Mouse (Mus musculus) cerebellum, adult 9-10 months (tissue): Measurements from ENCODE around the gene Abca13.
A peak's percentile ranks its signal among the peaks of the same experiment; 100 is the strongest.
"Not testable (repeated sequence)": the region's sequence is repeated elsewhere in the genome, so short reads cannot be mapped to it uniquely, and the experiment has no call there.

Experiments used
- DNase-seq: peaks from one replicate; pipeline ENCODE4 v3.0.0; 2022

Abca13 gene

DNA sequence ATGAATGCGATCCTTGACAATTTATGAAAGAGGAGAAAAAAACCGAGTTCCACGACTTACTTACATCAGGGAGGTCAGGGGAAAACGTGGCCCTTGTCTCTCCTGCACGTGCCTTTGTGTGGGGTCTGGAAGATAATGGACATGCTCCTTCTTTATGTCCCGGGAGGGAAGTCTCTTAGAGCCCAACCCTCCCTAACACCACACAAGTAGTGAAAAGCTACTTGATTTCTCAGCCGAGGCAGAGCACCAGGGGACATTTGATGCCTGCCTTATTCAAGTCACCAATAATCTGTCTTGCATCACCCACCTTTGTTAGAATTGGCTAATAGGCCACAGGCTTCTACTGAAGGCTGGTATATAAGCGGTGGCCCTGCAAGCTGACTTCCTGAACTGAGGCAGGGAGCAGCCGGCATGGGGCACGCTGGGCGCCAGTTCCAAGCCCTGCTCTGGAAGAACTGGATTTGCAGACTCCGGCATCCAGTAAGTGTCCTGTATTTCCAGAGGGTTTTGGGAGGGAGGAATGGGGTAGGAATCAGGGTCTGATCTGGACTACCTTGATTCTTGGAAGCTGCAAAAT, at the start of gene Abca13:
Gene Abca13 (plus strand): TSS at position 388 of the 577 bp plus-strand sequence.
- DNase-seq, result no peak

DNA sequence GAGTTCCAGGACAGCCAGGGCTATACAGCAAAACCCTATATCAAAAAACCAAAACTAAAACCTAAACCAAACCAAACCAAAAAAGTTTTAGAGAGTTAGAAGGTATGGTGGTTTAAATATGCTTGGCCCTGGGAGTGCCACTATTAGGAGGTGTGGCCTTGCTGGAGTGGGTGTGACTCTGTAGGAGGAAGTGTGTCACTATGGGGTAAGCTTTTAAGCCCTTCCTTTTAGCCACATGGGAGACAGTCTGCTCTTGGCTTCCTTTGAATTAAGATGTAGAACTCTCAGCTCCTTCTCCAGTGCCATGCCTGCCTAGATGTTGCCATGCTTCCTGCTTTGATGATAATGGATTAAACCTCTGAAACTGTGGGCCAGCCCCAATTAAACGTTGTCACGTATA, 46.6 kb upstream of the Abca13 start:
- no peak for DNase-seq

DNA sequence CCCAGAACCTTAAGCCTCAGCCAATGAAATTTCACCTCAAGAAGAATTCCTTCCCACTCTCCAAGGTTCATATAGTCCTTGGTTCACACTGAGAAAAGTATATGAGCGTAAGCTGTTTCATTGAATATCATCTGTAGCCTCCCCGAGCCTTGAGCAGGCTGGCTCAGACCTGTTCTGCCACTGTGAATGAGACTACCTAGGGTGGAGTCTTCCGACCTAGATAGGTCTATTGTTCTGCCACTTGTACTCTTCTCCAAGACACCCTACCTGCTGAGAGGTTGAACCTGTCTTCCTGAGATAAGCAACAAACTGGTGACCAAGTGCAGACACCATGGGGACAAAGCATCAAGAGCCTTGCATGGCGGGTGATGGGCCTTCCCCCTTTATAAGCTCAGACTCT, 45.6 kb upstream of the Abca13 start:
- no peak for DNase-seq

DNA sequence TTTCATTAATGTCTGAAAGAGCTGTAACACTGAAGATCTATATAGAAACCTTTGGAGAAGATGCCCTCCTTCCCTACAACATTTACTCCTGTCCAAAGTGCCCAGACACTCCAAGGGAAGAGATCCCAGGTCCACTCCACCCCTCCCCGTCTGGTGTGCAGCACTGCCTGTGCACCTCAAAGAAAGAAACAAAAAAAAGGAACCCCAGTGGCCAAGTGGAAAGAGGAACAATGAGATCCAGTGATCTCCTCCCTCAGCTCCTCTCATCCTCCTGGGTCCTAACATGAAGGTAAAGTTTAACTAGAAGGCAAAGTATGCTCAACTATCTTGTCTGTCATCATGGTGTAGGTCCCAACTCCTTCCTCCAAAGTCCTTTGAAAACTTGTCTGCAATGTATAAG, 45.1 kb upstream of the Abca13 start:
- DNase-seq, result no peak

DNA sequence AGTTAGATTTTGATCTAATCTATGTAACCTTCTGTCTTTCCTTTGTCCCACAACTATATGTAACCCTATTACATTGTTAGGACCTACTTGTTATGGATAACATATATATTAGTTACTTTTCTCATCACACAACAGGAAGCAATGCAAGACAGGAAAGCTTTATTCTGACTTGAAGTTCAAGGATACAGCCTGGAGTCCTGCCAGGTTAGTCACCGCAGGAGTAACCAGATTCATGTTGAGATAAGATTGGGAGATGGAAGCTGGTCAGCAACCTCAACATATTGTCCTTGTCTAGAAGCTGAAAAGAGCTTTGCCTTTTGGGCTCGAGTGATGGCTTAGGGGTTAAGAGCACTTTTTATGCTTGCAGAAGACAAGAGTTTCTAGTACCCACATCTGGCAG, 43.5 kb upstream of the Abca13 start:
- no peak for DNase-seq

DNA sequence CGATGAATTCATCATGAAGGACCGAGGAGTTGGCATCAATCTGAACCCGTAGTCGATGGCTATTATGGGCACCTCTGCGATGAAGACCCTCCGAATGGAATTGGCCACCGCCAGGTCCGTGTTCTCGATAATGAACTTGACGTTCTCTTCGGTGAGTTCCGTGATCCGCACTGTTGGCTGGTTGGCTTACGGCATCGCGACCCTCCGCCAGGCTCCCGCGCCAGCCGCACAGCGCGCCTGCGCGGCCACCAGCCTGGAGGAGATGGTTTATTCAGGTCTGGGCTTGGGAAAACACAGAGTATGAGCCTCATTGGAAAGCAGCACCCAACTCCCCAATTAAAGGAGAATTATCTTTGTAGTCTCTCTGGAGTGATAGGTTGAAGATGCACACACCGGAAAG, 41.3 kb upstream of the Abca13 start:
- DNase-seq, result not testable (repeated sequence)

DNA sequence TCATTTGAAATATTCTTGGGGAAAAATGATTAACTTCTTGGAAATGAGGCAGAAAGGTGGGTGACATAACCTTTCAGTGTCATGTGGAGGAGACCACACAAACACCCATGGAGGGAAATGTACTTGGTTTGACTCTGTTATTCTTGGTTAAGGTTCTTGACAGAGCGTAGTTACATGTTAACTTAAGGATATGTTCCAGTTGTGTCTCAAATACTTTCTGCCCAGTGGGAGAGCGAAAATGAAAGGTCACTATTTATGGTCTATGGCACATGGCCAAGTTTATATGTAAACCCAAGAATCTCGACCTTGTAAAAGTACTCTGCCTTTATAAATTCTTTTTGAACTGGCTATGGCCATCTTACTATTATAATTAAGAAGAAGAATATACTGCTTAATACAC, 31.8 kb upstream of the Abca13 start:
- no peak for DNase-seq

DNA sequence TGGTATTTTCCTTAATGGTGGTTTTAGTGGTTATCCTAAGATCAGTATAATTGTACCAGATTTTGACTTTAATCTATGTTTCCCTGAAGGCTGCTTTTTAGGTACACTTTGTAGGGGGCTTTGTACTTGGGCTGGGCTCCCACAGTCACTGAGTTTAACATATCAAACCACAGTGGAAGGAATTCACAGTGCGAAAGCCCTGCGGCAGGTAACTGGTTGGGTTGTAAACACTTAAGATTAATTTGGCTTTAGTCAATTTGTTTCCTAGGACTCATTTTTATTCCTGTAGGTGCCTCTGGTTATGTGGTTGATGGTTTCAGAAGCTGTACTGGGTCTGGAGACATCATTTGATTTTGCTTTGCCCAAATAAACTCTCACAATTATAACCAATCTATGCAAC, 24.4 kb upstream of the Abca13 start:
- no peak for DNase-seq

DNA sequence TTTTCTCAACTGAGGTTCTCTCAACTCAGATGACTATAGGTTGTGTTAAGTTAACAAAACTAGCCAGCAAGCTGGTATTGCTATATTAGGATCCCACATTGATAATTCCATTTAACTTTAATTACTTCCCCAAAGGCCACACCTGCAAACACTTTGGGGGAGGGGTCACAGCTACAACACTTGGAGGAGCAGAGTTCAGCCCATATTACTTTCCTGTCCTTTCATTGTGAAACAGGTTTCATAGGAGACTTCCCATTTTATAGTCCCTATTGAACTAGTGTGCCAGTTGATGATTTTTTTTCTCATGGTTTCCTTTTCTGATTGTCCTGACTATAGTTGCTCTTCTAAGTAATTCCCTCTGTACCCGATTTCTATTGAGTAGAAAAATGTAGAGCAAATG, 10.3 kb upstream of the Abca13 start:
- no peak for DNase-seq

DNA sequence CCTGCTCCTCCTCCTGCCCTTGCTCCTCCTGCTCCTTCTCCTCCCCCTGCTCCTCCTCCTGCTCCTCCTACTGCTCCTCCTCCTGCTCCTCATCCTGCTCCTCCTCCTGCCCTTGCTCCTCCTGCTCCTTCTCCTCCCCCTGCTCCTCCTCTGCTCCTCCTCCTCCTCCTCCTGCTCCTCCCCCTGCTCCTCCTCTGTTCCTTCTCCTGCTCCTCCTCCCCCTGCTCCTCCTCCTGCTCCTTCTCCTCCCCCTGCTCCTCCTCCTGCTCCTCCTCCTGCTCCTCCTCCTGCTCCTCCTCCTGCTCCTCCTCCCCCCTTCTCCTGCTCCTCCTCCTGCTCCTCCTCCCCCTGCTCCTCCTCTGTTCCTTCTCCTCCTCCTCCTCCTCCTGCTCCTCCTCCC, 2.3 kb upstream of the Abca13 start:
- DNase-seq, result not testable (repeated sequence)

DNA sequence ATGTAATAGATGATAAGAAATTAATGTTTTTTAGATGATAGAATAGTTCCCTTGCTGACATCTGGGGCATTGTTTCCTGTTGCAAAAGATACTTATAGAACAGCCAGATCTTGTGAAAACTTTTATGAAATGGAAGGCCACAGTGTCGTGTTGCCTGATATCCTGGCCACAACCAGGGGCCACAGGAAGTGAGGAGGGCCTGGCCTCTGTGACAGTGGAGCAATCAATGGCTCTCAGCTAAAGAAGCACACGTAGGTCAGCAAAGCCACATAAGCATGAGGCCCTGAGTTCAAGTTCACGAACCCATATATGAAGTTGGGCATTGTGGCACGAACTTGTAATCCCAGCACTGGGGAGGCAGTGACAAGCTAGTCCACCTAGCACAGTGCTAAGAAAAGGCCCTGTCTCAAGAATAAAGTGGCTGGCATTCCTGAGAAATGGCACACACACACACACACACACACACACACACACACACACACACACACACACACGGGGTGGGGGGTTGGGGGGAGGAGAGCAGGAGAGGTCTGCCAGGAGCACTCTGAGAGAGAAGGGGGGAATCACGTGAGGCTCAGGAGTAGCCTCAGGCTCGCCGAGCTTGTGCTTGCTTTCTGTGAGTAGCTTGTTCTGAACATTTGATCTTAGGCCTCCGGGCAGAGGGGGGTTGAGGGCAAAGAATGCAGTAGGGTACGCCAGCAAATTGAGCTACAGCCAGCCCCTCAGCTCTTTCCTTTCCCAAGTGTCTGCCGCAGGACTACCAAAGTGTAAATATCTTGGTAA, 779 bp upstream of the Abca13 start:
- DNase-seq, result no peak

DNA sequence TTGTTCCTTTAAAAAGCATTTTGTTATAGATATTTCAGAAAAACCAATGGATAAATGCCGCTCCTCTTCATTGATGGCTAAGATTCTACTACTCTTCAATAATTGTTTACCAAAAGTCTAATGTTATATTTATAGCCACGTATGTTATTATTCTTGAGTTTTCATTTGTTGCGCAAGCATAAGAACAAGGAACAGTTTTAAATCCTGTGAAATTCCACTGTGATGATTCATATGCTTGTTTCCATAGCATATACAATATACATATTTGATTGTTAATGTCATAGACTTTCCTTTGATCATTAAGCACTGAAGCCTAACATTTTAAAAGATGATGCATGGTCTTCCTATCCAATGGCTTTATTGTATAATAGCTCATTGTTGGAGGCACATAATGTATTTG, 3.1 kb downstream of the Abca13 start:
- no peak for DNase-seq

DNA sequence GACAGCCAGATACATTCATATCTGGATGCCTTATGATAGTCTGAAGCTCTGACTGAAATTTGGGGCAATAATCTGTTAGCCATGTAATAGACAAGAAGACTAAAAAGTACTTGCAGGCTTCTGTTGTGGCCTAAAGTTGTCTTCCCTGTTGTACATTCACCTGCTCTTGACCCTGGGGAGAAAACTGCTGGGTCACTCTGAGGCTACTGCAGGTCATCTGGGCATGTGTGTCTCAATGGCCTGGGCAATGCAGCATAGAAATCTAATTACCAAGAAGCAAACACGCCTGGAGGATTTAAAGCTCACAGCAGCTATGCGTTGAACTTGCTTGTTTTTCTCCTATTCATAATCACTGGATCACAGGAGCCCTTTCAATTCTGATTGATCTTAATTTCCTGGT, 8.1 kb downstream of the Abca13 start:
- no peak for DNase-seq

DNA sequence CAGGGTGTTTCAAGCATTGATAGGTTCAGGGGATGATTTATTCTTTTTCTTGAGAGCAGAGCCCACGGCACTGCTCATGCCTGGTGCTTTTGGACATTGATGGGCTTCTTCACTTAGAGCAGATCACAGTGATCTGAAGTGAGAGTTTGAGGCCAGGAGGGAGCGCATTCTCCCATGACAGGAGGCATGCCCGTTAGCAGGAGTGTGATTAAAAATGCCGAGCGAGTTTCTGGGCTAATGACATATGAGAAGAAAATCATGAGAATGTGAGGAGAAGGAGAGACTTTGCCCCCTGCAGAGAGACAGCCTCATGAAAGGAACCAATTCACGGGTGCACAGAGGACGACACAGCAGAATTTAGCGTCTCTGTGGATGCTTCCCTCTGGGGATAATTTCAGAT, 19.0 kb downstream of the Abca13 start:
- no peak for DNase-seq

DNA sequence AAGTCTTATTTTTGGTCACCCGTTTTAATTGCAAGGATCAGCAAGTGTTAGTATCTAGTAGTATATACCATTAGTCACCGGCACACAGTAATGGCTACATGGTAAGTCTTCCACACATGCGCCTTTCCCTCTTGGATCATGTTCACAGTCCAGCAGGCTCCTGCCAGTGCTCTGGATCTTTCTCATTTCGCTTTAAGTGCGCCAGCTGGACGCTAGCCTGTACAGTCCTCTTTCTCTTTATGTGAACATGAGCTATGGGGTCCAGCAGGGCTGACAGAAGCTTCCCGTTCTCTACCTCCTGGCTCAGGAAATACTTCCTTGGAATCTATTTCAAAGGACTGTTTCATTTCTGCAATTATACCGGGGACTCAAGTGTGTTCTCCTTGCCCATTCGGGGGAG, 21.8 kb downstream of the Abca13 start:
- DNase-seq, result peak; percentile 67

DNA sequence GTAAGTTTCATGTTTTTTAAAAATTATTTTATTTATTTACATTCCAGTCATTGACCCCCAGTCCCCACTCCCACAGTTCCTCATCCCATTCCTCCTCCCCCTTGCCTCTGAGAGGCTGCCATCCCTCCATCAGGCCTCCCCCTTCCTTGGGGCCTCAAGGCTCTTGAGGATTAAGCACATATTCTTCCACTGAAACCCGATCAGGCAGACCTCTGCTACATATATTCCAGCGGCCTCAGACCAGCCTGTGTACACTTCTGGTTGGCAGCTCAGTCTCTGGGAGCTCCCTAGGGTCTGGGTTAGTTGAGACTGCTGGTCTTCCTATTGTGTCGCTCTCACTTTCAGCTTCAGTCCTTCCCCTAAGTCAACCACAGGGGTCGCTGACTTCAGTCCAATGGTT, 24.5 kb downstream of the Abca13 start:
- no peak for DNase-seq

DNA sequence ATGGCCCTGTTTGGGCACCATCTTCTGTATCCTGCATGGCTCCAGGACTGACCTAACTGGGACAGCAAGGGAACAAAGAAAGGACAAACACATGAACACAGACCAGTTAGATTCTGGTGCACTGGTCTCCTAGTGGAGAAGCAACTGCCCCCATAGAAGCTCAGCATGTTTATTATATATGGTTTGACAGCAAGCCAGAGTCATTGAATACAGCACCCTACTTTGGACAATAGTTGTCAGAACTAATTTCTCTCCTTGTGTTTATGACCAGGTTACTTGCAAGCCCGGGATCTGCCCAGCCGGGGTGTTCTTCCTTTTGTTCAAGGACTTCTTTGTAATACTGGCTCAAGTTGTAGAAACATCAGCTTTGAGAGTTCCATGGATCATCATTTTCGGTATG, 28.8 kb downstream of the Abca13 start:
- DNase-seq, result no peak

DNA sequence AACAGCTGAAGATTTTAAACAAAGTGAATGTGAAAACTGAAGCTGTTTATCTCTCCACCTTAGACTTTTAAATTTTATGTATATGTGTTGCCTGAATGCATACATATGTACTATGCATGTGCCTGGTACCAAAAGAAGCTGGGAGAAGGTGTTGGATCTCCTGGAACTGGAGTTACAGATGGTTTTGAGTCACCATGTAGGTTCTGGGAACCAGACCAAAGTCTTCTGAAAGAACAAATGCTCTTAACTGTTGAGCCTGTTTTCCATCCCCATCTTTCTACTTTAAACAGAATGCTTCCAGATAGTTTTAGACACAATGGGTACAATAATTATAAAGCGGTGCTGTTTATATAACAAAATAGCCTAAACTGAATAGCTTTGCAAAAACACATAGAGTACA, 29.9 kb downstream of the Abca13 start:
- no peak for DNase-seq

DNA sequence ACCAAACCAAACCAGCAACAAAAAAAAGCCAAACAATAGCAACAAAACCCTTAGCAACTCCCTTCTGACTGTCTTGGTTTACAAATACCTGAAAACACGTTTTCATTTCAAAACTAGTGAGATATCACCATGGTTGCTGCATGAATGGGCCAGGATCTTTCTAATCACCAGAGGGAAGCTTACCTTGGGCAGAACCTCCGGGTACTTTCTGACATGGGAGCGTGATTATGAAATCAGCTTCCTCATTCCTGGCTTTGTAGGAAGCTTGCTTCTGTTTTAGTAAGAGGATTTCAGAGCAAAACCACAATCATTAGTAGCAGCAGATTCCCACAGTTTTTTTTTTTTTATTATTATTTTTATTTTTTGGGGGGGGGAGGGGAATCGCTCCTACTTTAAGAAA, 34.7 kb downstream of the Abca13 start:
- no peak for DNase-seq

DNA sequence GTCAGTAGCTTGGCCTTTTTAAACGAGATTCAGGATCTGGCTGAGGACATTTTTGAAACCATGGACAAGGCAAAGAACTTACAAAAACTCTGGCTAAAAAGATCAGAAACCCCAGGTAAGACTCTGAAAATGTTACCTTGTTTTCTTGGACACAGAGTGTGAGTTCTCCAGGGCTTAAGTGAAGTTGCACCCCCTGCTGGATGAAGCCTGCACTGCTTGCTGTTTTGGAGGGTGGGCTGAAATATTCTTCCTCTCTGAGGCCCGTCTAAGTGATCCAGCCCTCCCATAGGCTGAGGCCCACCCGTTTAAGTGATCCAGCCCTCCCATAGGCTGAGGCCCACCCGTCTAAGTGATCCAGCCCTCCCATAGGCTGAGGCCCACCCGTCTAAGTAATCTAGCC, 57.9 kb downstream of the Abca13 start:
- DNase-seq, result not testable (repeated sequence)

DNA sequence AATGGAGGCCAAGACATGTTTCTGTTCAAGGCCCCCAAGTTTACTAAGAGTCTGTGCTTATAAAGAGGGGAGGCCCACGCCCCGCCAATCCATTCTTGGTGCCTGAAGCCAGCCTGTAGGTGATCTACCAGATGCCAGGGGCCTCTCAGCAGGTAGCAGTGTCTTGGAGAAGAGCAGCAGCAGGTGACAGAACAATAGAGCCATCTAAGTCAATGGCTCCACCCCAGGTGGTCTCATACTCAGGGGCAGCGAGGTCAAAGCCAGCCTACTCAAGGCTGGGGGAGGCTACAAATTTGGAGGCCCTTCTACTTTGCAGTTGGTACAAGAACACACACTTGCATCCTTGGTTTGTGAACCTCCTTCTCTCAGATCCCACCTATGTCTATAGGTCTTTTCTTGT, 71.3 kb downstream of the Abca13 start:
- DNase-seq, result not testable (repeated sequence)

DNA sequence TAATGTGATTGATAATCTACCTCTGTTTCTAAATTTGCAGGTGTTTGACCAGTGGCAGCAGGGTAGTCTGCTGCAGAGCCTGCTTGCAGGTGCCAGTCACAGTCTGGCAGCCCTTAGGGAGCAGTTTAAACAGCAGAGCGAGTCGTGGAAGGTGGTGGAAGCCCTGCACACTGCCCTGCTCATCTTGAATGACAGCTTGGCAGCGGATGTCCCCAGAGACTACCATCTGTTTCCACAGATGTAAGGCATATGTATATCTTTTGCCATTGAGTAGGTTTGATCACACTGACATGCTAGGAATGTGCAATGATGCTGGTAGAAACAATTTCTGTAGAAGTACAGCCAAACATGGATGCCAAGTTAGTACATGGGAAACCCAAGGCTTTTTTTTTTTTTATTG, 77.3 kb downstream of the Abca13 start:
- DNase-seq, result no peak

DNA sequence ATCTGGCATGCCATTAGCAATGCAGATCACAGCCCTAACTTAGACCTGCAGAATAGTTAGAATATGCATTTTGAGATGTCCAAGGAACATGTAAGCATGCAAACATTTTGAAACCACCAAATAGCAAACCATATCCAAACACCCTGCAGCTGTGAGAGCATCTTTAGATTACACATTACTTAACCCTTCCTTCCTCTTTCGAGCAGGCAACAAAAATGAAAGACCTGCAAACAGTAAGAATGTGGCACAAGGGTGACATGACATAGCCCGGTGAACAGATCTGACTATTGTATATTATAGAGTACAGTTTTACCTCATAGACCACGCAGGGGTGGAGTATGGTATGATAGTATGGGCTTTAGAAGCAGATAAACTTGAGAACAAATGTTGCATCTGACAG, 93.5 kb downstream of the Abca13 start:
- no peak for DNase-seq

DNA sequence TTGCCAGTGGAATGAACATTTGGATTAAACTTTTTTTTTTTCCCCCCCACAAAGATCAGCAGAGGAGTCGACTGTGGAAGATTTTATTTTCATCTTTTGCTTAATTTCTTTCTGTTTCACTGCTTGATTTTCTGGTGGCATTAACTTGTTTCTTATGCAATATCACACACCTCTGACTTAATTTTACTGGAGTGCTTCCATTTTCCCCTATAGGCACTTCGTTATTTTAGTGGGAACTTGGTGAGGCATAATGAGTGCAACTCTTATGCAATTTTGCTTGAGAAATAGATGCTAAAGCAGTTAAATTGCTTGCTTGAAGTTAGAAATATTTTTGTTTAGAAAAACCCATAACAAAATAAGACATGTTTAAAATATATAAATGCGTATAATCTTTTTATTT, 94.0 kb downstream of the Abca13 start:
- DNase-seq, result no peak

DNA sequence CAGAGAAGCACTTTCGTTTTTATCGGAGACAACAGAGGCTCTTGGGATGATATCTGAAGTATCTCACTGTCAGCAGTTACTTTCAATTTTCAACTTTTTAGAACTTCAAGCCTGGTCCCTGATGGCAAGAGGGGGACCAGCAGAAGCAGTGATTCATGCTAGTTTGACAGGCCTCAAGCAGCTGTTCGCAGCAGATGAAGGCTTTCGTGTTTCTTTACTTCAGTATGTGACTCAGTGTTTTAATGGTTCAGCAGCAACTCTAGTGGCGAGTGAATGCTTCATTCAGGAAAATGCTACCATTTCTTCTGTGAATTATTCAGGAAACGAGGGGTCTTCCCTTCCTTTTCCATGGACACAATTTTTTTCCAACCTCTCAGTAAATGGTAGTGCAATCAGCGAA, 99.4 kb downstream of the Abca13 start:
- DNase-seq, result no peak
